Mouse (Mus musculus) embryonic fibroblast, embryonic 13.5 days (primary cell): ENCODE measurements around the gene 1300017J02Rik. TPM values are rescaled to one million over a fixed set of nuclear protein-coding genes. Genes with fewer than 3 reads are reported as not detected.
A peak's percentile ranks its signal among the peaks of the same experiment; 100 is the strongest.
"Not testable (repeated sequence)": the region's sequence is repeated elsewhere in the genome, so short reads cannot be mapped to it uniquely, and the experiment has no call there.

ENCODE experiments used
- H3K27ac ChIP-seq: 2 replicates; pipeline ENCODE4 v1.5.1; 2012; ENCODE audit warnings: low read length, control low read depth, inconsistent platforms; ENCODE audit not compliant: insufficient read depth
- H3K4me1 ChIP-seq: 2 replicates; pipeline ENCODE4 v1.6.1; 2011; ENCODE audit warnings: low read length; ENCODE audit not compliant: control insufficient read depth, insufficient read depth
- H3K4me3 ChIP-seq: 2 replicates; pipeline ENCODE4 v1.5.1; 2011; ENCODE audit warnings: mild to moderate bottlenecking, control low read depth, low read length; ENCODE audit not compliant: insufficient read depth
- CTCF ChIP-seq: IDR thresholded peaks from 2 replicates; pipeline ENCODE4 v1.5.1; 2011; ENCODE audit warnings: mild to moderate bottlenecking, control low read depth, low read length, moderate library complexity, borderline replicate concordance; ENCODE audit not compliant: insufficient read depth
- POLR2A ChIP-seq: IDR thresholded peaks from 2 replicates; pipeline ENCODE4 v1.6.1; 2011; ENCODE audit warnings: low read depth, mild to moderate bottlenecking, control low read depth, low read length, moderate library complexity
- polyA plus RNA-seq: library from polyadenylated mRNA; stranded (reverse); fragments of >200 nt; gene quantifications from 2 replicates; pipeline ENCODE4 v1.2.4, GENCODE M21; 2011; ENCODE audit warnings: low read depth; ENCODE audit not compliant: missing spikeins, insufficient read length

Gene 1300017J02Rik
- polyA plus RNA-seq: not detected in 2 replicates

GRCm38 (mm10) chr9:103304927-103305326, at the start of gene 1300017J02Rik, which contains the start of gene Topbp1:
Gene 1300017J02Rik, minus strand, starts transcription at chr9:103305082.
Gene Topbp1, plus strand, starts transcription at chr9:103305215.
- Histone ChIP-seq H3K4me1 (no peaks in the 10 kb centered on the region), H3K27ac (peak within 1 kb of the TSS; percentile 79), H3K4me3 (peak within 1 kb of the TSS; percentile 88)
- TF ChIP-seq CTCF: no peak
- TF ChIP-seq POLR2A: peak; percentile 99

GRCm38 (mm10) chr9:103353500-103354260, 48.8 kb upstream of the 1300017J02Rik start:
- H3K4me1 ChIP-seq, H3K4me3 ChIP-seq, H3K27ac ChIP-seq: not testable (repeated sequence)

GRCm38 (mm10) chr9:103348791-103349190, 43.9 kb upstream of the 1300017J02Rik start:
- Histone ChIP-seq H3K4me1 (peaks cover 2% of the 10 kb centered on the region; the same call in 1 of the 2 replicates), H3K4me3 (no peak overlapping the region), H3K27ac (peak overlapping the region; percentile 68; the same call in 1 of the 2 replicates)
- TF ChIP-seq CTCF: no peak
- TF ChIP-seq POLR2A: no peak

GRCm38 (mm10) chr9:103347996-103348490, 43.2 kb upstream of the 1300017J02Rik start:
- Histone ChIP-seq H3K4me3 (no peak overlapping the region), H3K4me1 (peaks cover 2% of the 10 kb centered on the region; the same call in 1 of the 2 replicates), H3K27ac (no peak overlapping the region; the same call in 1 of the 2 replicates)
- TF ChIP-seq POLR2A (no peak), CTCF (no peak)

- peaks cover 2% of the 10 kb centered on the region; the same call in 1 of the 2 replicates for H3K4me1 ChIP-seq
- no peak overlapping the region for H3K4me3 ChIP-seq
- no peak overlapping the region for H3K27ac ChIP-seq
- TF ChIP-seq POLR2A (no peak), CTCF (no peak)
These were observed 42.2 kb upstream of the 1300017J02Rik start for GRCm38 (mm10) chr9:103347045-103347444.

- Histone ChIP-seq H3K27ac (no peak overlapping the region), H3K4me1 (no peaks in the 10 kb centered on the region), H3K4me3 (no peak overlapping the region)
- TF ChIP-seq POLR2A: no peak
- no peak for TF ChIP-seq CTCF
These were observed 32.0 kb upstream of the 1300017J02Rik start for GRCm38 (mm10) chr9:103336912-103337311.

GRCm38 (mm10) chr9:103332663-103333062, 27.8 kb upstream of the 1300017J02Rik start:
- no peak for TF ChIP-seq POLR2A
- TF ChIP-seq CTCF: no peak
- H3K27ac ChIP-seq: no peak overlapping the region
- H3K4me1 ChIP-seq: no peaks in the 10 kb centered on the region
- H3K4me3 ChIP-seq: no peak overlapping the region

GRCm38 (mm10) chr9:103326449-103326848, 21.6 kb upstream of the 1300017J02Rik start:
- no peak overlapping the region for H3K4me3 ChIP-seq
- H3K4me1 ChIP-seq: no peaks in the 10 kb centered on the region
- TF ChIP-seq CTCF (no peak), POLR2A (no peak)
- no peak overlapping the region for H3K27ac ChIP-seq

- no peak overlapping the region for H3K4me3 ChIP-seq
- no peaks in the 10 kb centered on the region for H3K4me1 ChIP-seq
- no peak for TF ChIP-seq CTCF
- TF ChIP-seq POLR2A: no peak
- no peak overlapping the region for H3K27ac ChIP-seq
These were observed 19.8 kb upstream of the 1300017J02Rik start for GRCm38 (mm10) chr9:103324678-103325077.

GRCm38 (mm10) chr9:103309832-103310231, 5.0 kb upstream of the 1300017J02Rik start:
- Histone ChIP-seq H3K27ac (no peak overlapping the region), H3K4me3 (no peak overlapping the region), H3K4me1 (no peaks in the 10 kb centered on the region)
- TF ChIP-seq CTCF (no peak), POLR2A (no peak)
